Mouse (Mus musculus): ENCODE data around the gene Sema4b. TPM values are rescaled to one million over a fixed set of nuclear protein-coding genes. Genes with fewer than 3 reads are reported as not detected.

The Sema4b gene
- total and polyA plus RNA-seq, 3 experiments, result 10.9 to 17.3 TPM; not detected in 1

GRCm38 (mm10) chr7:80268897-80269750 lies 82.5 kb downstream of the Sema4b start, which contains the start of gene Vps33b:
Gene Vps33b, plus strand, starts transcription at chr7:80269649.
- Histone ChIP-seq H3K9ac (ENCODE audit: control insufficient read depth, low read depth, low read length, poor library complexity, severe bottlenecking) (peak within 1 kb of the TSS; percentile 74), H3K9me3 (replicated peaks; ENCODE audit: insufficient read depth, low read length) (no peaks in the 10 kb centered on the region), H3K4me3 (ENCODE audit: control insufficient read depth in 1 of 2, insufficient read depth in 1 of 2, low read depth in 2 of 2, low read length in 2 of 2) (peak within 1 kb of the TSS; percentile 78 to 91), H3K36me3 (ENCODE audit: control insufficient read depth in 1 of 2, insufficient read depth in 2 of 2, low read length in 2 of 2) (peaks cover 4 to 25% of the 10 kb centered on the region in 2 experiments), H3K27ac (ENCODE audit: control insufficient read depth, low read depth, low read length) (peak within 1 kb of the TSS; percentile 60), H3K27me3 (ENCODE audit: control insufficient read depth in 1 of 2, insufficient read depth in 2 of 2, low read length in 2 of 2) (no peaks in the 10 kb centered on the region), H3K79me2 (ENCODE audit: control insufficient read depth, insufficient read depth, low read length, poor library complexity) (peaks cover 16% of the 10 kb centered on the region), H3K4me1 (ENCODE audit: control insufficient read depth in 1 of 2, insufficient read depth in 2 of 2, low read length in 2 of 2) (peaks cover 9 to 19% of the 10 kb centered on the region in 2 experiments)
- peak; percentile 96 for DNase-seq (ENCODE audit: low read depth, low spot score)
- no peak for TF ChIP-seq TCF12 (IDR thresholded peaks at IDR 0.05; ENCODE audit: low read depth, low read length)
- TF ChIP-seq MAX (IDR thresholded peaks at IDR 0.05; ENCODE audit: low read length), result peak; percentile 75
- peak; percentile 85 for TF ChIP-seq NELFE (IDR thresholded peaks at IDR 0.05; ENCODE audit: low read depth, low read length)
- no peak for TF ChIP-seq JUND (IDR thresholded peaks at IDR 0.05; ENCODE audit: low read depth, low read length)
- TF ChIP-seq ZKSCAN1 (IDR thresholded peaks at IDR 0.05; ENCODE audit: low read depth, low read length), result no peak
- 0 out of 2 replicates have a peak, but pooled peaks have one; percentile 12 for TF ChIP-seq USF1 (IDR thresholded peaks at IDR 0.05; ENCODE audit: low read depth, low read length)
- TF ChIP-seq MAFK (IDR thresholded peaks at IDR 0.05; ENCODE audit: borderline replicate concordance, low read depth, low read length), result no peak
- TF ChIP-seq MYB (IDR thresholded peaks at IDR 0.05; ENCODE audit: low read depth, low read length), result no peak
- no peak for TF ChIP-seq E2F4 (IDR thresholded peaks at IDR 0.05; ENCODE audit: borderline replicate concordance, low read depth, low read length)
- TF ChIP-seq TBP (IDR thresholded peaks at IDR 0.05; ENCODE audit: low read depth, low read length), result no peak
- no peak for TF ChIP-seq TAL1 (IDR thresholded peaks at IDR 0.05; ENCODE audit: low read length)
- TF ChIP-seq MXI1 (IDR thresholded peaks at IDR 0.05; ENCODE audit: low read depth, low read length), result peak; percentile 98
- peak; percentile 42; the same call in 1 of the 2 replicates for TF ChIP-seq ZMIZ1 (IDR thresholded peaks at IDR 0.05; ENCODE audit: low read depth, low read length)
- TF ChIP-seq RAD21 (IDR thresholded peaks at IDR 0.05; ENCODE audit: low read depth, low read length), result no peak
- no peak for TF ChIP-seq UBTF (IDR thresholded peaks at IDR 0.05; ENCODE audit: borderline replicate concordance, insufficient read depth, low read depth, low read length)
- no peak for TF ChIP-seq GABPA (IDR thresholded peaks at IDR 0.05; ENCODE audit: low read depth, low read length)
- no peak for TF ChIP-seq POLR2AphosphoS5 (IDR thresholded peaks at IDR 0.05; ENCODE audit: borderline replicate concordance, low read depth, low read length)
- no peak for TF ChIP-seq CHD2 (IDR thresholded peaks at IDR 0.05; ENCODE audit: low read length)
- TF ChIP-seq EP300 (IDR thresholded peaks at IDR 0.05; ENCODE audit: low read depth in 1 of 2, low read length in 2 of 2), result peak in 1 of 2 experiments; percentile 42; a peak in 2 of 4 replicates
- peak in 1 of 2 experiments; percentile 86; a peak in 3 of 4 replicates for TF ChIP-seq POLR2A (IDR thresholded peaks at IDR 0.05; ENCODE audit: control insufficient read depth in 1 of 2, insufficient read depth in 1 of 2, low read depth in 1 of 2, low read length in 2 of 2, poor library complexity in 1 of 2)
- no peak for TF ChIP-seq NRF1 (IDR thresholded peaks at IDR 0.05; ENCODE audit: insufficient read depth, low read depth, low read length, poor library complexity, severe bottlenecking)
- no peak for TF ChIP-seq ZC3H11A (IDR thresholded peaks at IDR 0.05; ENCODE audit: low read depth, low read length)
- no peak for TF ChIP-seq CHD1 (IDR thresholded peaks at IDR 0.05; ENCODE audit: low read depth, low read length)
- no peak for TF ChIP-seq MEF2A (IDR thresholded peaks at IDR 0.05; ENCODE audit: extremely low read depth, insufficient replicate concordance, low read depth, low read length, poor library complexity, severe bottlenecking)
- TF ChIP-seq RCOR1 (IDR thresholded peaks at IDR 0.05; ENCODE audit: low read depth, low read length), result 0 out of 2 replicates have a peak, but pooled peaks have one; percentile 32
- TF ChIP-seq SMC3 (IDR thresholded peaks at IDR 0.05; ENCODE audit: low read depth, low read length), result no peak
- peak; percentile 70 for TF ChIP-seq ETS1 (IDR thresholded peaks at IDR 0.05; ENCODE audit: low read depth, low read length)
- peak; percentile 64; the same call in 1 of the 2 replicates for TF ChIP-seq MYC (IDR thresholded peaks at IDR 0.05; ENCODE audit: low read depth, low read length)
- TF ChIP-seq GATA1 (IDR thresholded peaks at IDR 0.05; ENCODE audit: low read depth, low read length), result peak; percentile 83
- no peak for TF ChIP-seq BHLHE40 (IDR thresholded peaks at IDR 0.05; ENCODE audit: borderline replicate concordance, low read depth, low read length)
- peak; percentile 100 for TF ChIP-seq ELF1 (IDR thresholded peaks at IDR 0.05; ENCODE audit: low read depth, low read length)
- no peak for TF ChIP-seq USF2 (IDR thresholded peaks at IDR 0.05; ENCODE audit: borderline replicate concordance in 1 of 2, insufficient read depth in 1 of 2, low read depth in 1 of 2, low read length in 2 of 2)
- TF ChIP-seq POLR2AphosphoS2 (IDR thresholded peaks at IDR 0.05; ENCODE audit: low read length), result peak; percentile 68; the same call in 1 of the 2 replicates
- TF ChIP-seq KAT2A (conservative IDR thresholded peaks at IDR 0.05; ENCODE audit: low read depth, low read length), result peak; percentile 66; the same call in 1 of the 2 replicates
- TF ChIP-seq ZNF384 (IDR thresholded peaks at IDR 0.05; ENCODE audit: low read depth, low read length), result no peak

Measured in MEL (cell line).